Mouse (Mus musculus): ENCODE results near the gene Cib1. TPM values are rescaled to one million over a fixed set of nuclear protein-coding genes. Genes with fewer than 3 reads are reported as not detected.

The Cib1 gene
- total RNA-seq, 2 experiments from 2014 or later = 21.7 to 22.4 TPM

DNA sequence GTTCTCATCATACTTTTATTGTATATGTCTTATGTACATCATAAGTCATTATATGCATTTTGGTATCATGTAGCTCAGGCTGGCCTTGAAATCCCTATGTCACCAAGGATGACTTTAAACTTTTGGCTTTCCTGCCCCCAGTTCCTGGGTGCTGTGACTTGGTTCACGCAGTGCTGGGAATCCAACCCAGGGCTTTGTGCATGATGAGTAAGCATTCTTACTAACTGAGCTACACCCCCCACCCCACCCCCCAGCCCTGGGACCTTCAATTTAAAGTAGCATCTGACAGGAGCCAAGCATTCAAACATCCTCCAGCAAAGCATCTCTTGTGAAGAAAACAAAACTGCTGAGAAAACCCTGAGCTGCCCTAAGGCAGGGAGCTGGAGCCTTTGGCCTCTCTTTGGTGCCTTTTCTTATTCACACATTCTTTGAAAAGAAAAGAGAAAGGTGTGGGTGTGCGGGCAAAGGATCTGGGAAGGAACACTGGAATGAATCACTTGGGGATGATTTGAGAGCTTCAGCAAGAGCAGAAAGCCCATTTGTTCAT lies 44.0 kb downstream of the Cib1 start:
- TF ChIP-seq CTCF (IDR thresholded peaks at IDR 0.05) = no peak
- no peak for DNase-seq (ENCODE audit: extremely low spot score in 1 of 2, low spot score in 2 of 2)
- intact Hi-C loops (cut with DNase I) = loop anchor here (2.0 kb wide), 1 partner anchor 40 kb away; no protein-coding TSS in a partner anchor
- no peak overlapping the region for H3K4me3 ChIP-seq
- H3K27ac ChIP-seq = peak overlapping the region; percentile 42

DNA sequence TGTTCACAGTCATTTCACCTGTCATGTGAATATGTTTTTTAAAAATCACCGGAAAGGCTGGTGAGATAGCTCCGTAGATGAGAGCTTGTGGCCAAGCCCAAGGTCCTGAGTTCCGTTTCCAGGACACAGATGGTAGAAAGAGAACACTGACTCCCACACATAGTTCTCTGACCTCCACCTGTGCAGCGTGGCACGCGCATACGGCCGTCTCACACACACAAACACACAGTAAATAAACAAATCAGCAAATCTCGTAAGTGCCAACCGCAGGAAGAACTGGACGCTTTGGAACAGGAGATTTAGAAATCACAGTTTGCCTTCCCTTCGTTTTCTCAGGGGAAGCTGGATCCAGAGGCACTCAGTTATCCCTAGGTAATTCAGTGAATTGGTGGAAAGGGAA lies 45.1 kb downstream of the Cib1 start:
- DNase-seq (ENCODE audit: extremely low spot score in 1 of 2, low spot score in 2 of 2) = peak in 1 of 2 experiments; percentile 12
- TF ChIP-seq CTCF (IDR thresholded peaks at IDR 0.05) = no peak
- peak overlapping the region; percentile 69 for H3K4me3 ChIP-seq
- peak overlapping the region; percentile 95 for H3K27ac ChIP-seq
- intact Hi-C loops (cut with DNase I) = no loop called here

DNA sequence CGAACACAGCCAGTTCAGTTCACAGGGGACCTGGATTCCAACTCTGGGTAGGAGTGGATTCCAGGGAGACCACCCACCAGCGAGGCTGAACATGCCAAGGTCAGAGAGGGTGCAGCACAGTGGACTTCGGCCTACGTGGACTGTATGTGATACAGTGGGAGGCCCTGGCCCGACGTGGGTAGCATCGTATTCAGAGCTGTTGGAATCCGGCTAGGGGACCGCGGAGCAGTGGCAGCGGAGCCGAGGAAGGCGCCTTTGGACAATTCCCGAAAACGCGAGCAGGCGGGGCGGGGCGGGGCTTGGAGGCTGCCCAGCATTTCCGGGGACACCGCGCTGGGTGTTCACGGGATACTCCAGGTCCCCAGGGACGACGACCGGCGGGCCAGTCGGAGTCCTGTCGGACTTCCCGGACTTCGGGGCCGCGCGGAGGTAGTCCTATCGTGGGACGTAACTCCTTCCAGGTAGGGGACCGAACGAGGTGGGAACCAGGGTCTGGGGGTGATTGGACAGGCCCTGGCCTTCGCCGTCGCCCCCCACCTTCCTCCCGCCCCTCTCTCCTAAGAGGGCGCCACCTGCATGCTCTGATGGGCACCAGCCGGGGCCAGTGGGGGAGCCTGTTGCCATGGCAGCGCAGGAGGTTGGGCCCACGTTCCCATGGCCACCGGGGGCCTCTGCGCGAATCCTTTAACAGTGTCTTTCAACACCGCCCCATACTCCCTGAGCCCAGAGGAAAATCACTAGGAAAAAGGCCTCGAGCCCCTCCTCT lies 45.9 kb downstream of the Cib1 start, which contains the start of gene Sema4b:
Sema4b (plus strand) TSS at position 311 of the 766 bp plus-strand sequence.
- Histone ChIP-seq H3K27ac (peak within 1 kb of the TSS; percentile 95), H3K4me3 (peak within 1 kb of the TSS; percentile 69)
- no peak; the same call in none of the 2 replicates for TF ChIP-seq CTCF (IDR thresholded peaks at IDR 0.05)
- DNase-seq (ENCODE audit: extremely low spot score in 1 of 2, low spot score in 2 of 2) = peak; percentile 89 to 93
- intact Hi-C loops (cut with DNase I) = no loop called here

DNA sequence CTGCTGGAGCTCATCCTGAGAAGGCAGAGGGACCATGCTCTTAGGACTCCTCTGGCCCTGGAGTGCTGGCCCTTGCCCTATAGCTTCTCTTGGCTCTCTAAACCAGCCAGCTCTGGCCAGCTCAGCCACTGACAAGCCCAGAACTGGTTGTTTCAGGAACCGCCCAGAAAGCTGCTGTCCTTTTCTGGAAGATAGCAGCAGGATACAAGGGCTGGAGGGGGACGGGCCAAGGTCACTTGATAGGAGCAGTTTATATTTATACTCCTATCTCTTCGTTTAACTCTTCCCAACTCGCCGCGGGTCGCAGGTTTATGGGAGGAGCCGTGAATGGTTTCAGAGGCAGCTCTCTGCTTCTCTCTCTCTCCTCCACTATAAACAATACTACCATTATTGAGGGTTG lies 46.6 kb downstream of the Cib1 start:
- intact Hi-C loops (cut with DNase I) = no loop called here
- TF ChIP-seq CTCF (IDR thresholded peaks at IDR 0.05) = no peak
- H3K27ac ChIP-seq = peak overlapping the region; percentile 95

DNA sequence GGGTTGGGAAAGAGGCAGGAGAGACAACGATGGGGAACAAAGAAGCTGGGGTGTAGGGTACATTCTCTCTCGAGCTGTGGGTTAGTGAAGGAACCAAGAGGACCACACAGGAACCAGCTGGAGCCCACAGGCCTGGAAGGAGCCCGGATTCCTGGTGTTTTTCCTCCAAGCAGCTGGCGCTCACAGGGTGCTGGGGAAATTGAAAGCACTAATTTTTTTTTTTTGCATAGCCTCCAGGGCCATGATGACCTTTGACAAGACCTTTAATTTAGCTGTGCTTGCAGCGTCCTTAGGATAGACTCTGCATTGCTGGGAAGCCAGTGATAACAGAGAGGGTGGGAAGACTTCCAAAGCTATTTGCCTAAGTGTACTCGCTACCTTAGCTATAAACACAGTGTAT lies 47.6 kb downstream of the Cib1 start:
- Histone ChIP-seq H3K27ac (no peak overlapping the region), H3K4me3 (no peak overlapping the region)
- TF ChIP-seq CTCF (IDR thresholded peaks at IDR 0.05) = no peak
- intact Hi-C loops (cut with DNase I) = no loop called here
- no peak for DNase-seq (ENCODE audit: extremely low spot score in 1 of 2, low spot score in 2 of 2)

More for the DNA sequence above, 46.6 kb downstream of the Cib1 start:
- peak overlapping the region; percentile 69 for H3K4me3 ChIP-seq
- DNase-seq (ENCODE audit: extremely low spot score in 1 of 2, low spot score in 2 of 2) = no peak

DNA sequence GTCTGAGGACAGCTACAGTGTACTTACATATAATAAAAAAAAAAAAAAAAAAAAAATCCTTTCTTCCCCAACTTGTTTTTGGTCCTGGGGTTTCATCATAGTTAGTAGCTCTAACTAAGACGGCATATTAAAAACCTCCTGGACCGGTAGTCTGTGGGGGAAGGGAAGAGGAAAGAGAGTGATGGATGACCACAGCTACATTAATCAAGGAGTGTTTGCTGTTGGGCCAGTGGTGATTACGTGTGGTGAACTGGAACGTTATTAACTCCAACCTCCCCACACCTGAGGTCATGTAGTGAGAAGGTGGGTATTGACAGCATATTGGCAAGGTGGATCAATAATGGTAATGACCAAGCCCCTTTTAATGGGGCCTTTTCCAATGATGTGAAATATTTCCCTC lies 48.1 kb downstream of the Cib1 start:
- intact Hi-C loops (cut with DNase I) = no loop called here
- DNase-seq (ENCODE audit: extremely low spot score in 1 of 2, low spot score in 2 of 2) = no peak
- no peak for TF ChIP-seq CTCF (IDR thresholded peaks at IDR 0.05)
- H3K27ac ChIP-seq = no peak overlapping the region
- no peak overlapping the region for H3K4me3 ChIP-seq

DNA sequence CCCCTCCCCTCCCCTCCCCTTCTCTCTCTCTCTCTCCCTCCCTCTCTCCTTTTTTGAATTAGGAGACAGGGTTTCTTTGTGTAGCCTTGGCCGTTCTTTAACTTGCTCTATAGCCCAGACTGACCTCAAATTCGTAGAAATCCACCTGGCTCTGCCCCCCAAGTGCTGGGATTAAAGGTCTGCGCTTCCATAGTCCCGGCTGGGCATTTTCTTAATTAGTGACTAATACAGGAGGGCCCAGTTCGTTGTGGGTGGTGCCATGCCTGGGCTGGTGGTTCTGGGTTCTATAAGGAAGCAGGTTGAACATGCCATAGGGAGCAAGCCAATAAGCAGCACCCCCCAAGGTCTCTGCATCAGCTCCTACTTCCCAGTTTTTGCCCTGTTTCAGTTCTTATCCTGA lies 48.6 kb downstream of the Cib1 start:
- intact Hi-C loops (cut with DNase I) = no loop called here
- TF ChIP-seq CTCF (IDR thresholded peaks at IDR 0.05) = no peak
- DNase-seq (ENCODE audit: extremely low spot score in 1 of 2, low spot score in 2 of 2) = no peak
- Histone ChIP-seq H3K27ac (no peak overlapping the region), H3K4me3 (no peak overlapping the region)

DNA sequence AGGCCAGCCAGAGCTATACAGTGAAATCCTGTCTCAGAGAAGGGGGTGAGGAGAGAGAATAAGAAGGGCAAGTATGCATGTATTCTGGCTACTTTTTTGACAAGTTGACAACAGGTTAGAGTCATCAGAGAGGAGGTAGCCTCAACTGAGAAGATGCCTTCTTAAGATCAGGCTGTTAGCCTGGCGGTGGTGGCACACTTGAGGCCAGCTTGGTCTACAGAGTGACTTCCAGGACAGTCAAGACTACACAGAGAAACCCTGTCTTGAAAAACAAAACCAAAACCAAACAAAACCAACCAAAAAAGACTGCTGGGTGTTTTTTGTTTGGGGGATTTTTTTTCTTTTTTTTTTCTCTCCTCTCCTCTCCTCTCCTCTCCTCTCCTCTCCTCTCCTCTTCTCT lies 49.1 kb downstream of the Cib1 start:
- intact Hi-C loops (cut with DNase I) = no loop called here
- Histone ChIP-seq H3K4me3 (no peak overlapping the region), H3K27ac (no peak overlapping the region)
- no peak for DNase-seq (ENCODE audit: extremely low spot score in 1 of 2, low spot score in 2 of 2)
- no peak for TF ChIP-seq CTCF (IDR thresholded peaks at IDR 0.05)

DNA sequence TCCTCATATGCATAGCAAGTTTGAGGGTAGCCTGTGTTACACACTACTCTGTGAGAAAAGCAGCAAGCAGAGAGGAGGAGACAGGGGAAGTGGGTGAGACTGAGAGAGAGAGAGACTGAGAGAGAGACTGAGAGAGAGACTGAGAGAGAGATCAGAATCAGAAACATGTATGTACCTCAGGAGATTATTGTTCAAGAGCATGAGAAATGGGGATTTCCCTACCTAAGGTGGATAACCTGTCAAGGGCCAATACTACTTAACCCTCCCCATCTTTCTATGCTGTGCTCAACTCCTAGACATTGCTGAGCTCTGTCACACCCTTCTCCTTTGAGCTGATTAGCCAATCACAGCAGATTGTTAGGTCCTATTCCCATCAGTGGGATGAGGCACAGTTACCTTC lies 50.5 kb downstream of the Cib1 start:
- intact Hi-C loops (cut with DNase I) = no loop called here

DNA sequence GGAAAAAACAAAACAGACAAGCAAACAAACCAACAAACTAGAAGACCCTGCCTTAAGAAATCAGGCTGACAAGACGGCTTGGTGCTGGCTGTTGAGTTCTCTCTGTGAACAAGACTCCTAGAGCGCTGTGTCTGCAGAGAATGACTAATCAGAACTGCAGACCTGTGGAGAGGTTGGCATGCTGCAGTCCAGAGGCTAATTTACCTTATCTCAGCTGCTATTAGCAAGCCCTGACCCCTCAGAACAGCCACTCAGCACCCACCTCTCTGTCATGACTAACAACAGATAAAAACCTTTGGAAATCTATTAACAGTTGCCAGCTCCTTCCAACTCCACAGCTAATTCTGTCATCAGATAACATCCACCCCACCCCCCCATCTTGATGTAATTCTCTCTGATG lies 51.5 kb downstream of the Cib1 start:
- Histone ChIP-seq H3K27ac (no peak overlapping the region), H3K4me3 (no peak overlapping the region)
- TF ChIP-seq CTCF (IDR thresholded peaks at IDR 0.05) = no peak
- intact Hi-C loops (cut with DNase I) = no loop called here
- DNase-seq (ENCODE audit: extremely low spot score in 1 of 2, low spot score in 2 of 2) = no peak

More for the DNA sequence above, 50.5 kb downstream of the Cib1 start:
- no peak overlapping the region for H3K27ac ChIP-seq
- TF ChIP-seq CTCF (IDR thresholded peaks at IDR 0.05) = no peak
- no peak overlapping the region for H3K4me3 ChIP-seq
- no peak for DNase-seq (ENCODE audit: extremely low spot score in 1 of 2, low spot score in 2 of 2)

DNA sequence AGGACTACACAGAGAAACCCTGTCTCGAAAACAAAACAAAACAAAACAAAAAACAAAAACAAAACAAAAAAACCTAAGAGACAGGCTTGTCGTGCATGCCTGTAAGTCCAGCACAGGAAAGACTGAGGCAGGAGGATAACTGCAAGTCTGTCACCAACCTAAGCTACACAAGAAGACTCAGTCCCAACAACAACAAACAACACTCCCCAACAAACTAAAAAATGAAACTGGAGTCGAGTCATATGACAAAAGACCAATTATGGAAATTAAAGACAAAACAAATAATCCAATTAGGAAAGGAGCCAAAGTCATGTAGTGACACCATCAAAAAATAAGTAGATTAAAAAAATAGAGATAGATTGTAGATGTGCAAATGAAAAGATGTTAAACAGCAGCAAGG lies 52.4 kb downstream of the Cib1 start:
- TF ChIP-seq CTCF (IDR thresholded peaks at IDR 0.05) = no peak
- H3K27ac ChIP-seq = no peak overlapping the region
- H3K4me3 ChIP-seq = no peak overlapping the region
- intact Hi-C loops (cut with DNase I) = no loop called here
- no peak for DNase-seq (ENCODE audit: extremely low spot score in 1 of 2, low spot score in 2 of 2)

DNA sequence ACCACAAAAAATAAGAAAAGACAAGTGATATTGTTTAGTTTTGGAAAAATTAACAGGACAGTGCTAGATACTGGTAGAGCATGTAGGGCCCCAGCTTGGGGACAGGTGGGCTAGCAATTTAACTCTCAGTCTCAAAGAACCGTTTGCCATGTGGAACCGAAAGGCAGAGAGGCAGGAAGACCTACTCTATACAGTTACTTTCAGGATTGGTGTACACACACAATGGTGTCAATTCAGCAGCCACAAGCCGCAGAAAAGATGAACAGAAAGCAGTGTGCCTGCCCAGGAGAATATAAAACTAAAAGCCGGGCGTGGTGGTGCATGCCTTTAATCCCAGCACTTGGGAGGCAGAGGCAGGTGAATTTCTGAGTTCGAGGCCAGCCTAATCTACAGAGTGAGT lies 52.8 kb downstream of the Cib1 start:
- Histone ChIP-seq H3K27ac (no peak overlapping the region), H3K4me3 (no peak overlapping the region)
- no peak for TF ChIP-seq CTCF (IDR thresholded peaks at IDR 0.05)
- intact Hi-C loops (cut with DNase I) = no loop called here
- DNase-seq (ENCODE audit: extremely low spot score in 1 of 2, low spot score in 2 of 2) = no peak

DNA sequence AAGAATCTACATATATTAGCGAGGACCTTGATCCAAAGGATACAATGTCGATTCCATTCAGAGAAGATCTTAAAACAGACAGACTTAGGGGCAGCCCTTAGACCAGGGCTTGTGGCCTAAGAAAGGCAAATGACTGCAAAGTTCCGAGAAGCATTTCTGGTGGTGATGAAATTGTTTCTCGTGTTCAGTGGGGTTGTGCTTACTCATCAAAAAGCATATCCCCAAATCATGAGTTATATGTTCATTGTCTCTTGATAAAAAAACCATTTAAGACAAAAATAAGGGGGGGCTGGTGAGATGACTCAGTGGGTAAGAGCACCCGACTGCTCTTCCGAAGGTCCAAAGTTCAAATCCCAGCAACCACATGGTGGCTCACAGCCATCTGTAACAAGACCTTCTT lies 53.3 kb downstream of the Cib1 start:
- DNase-seq (ENCODE audit: extremely low spot score in 1 of 2, low spot score in 2 of 2) = no peak
- Histone ChIP-seq H3K27ac (no peak overlapping the region), H3K4me3 (no peak overlapping the region)
- intact Hi-C loops (cut with DNase I) = no loop called here
- no peak for TF ChIP-seq CTCF (IDR thresholded peaks at IDR 0.05)

Measured in left cerebral cortex, adult 2 months (tissue).